Mouse (Mus musculus) ES-E14 (cell line): Measurements from ENCODE around the gene Hmox2.

Experiments used
- HCFC1 ChIP-seq: IDR thresholded peaks from 2 replicates; pipeline ENCODE4 v1.6.1; 2012; ENCODE audit warnings: low read length, inconsistent platforms, borderline replicate concordance; ENCODE audit not compliant: insufficient read depth
- ZC3H11A ChIP-seq: IDR thresholded peaks from 2 replicates; pipeline ENCODE4 v1.6.1; 2012; ENCODE audit warnings: low read depth, mild to moderate bottlenecking, inconsistent platforms, low read length, borderline replicate concordance
- ZNF384 ChIP-seq: IDR thresholded peaks from 2 replicates; pipeline ENCODE4 v1.6.1; 2012; ENCODE audit warnings: low read depth, low read length, inconsistent platforms

GRCm38 (mm10) chr16:4718753-4719518 is 7.2 kb upstream of the Hmox2 start, which contains the start of gene Nmral1:
- no peak for TF ChIP-seq ZC3H11A
- no peak; the same call in 1 of the 2 replicates for TF ChIP-seq HCFC1
- no peak for TF ChIP-seq ZNF384
